Mouse (Mus musculus): ENCODE measurements around the gene Rnf212. TPM values are rescaled to one million over a fixed set of nuclear protein-coding genes. Genes with fewer than 3 reads are reported as not detected.

Gene Rnf212
- total and polyA plus RNA-seq, 3 experiments: not detected

DNA sequence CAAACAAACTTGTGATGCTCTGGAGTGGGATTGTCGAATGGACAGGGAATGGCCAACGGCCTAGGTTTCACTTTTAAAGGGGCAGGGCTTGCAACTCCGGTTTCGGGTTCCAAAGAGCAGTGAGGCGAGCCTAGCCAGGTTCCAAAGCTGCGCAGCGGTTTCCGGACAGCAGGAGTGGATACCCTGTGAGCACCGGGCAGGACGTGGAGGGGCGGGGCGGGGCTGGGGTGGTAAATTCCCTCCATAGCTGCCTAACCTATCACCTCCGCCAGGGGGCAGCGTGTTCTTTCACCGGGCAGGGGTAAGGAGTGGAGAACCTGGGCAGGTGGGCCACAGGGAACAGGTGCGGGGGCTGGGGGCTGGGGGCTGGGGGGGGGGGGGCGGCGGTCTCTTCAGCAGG, 82.5 kb downstream of the Rnf212 start, which contains the start of gene Fgfrl1:
Gene Fgfrl1 (plus strand): TSS at position 112 of the 400 bp plus-strand sequence.
- WGBS: 2% methylated on average over 18 of the region's 18 CpGs
- Histone ChIP-seq H3K79me2 (replicated peaks; ENCODE audit: control insufficient read depth, insufficient read depth, low read length) (no peaks in the 10 kb centered on the region), H3K27me3 (ENCODE audit: control insufficient read depth, insufficient read depth, low read length) (no peaks in the 10 kb centered on the region), H3K36me3 (ENCODE audit: control insufficient read depth, insufficient read depth, low read length) (no peaks in the 10 kb centered on the region), H3K9ac (ENCODE audit: low read depth, low read length) (0 out of 2 replicates have a peak within 1 kb of the TSS, but pooled peaks have one; percentile 23), H3K4me1 (ENCODE audit: control insufficient read depth, insufficient read depth, low read length) (peaks cover 5% of the 10 kb centered on the region), H3K27ac (no peak within 1 kb of the TSS), H3K4me3 (peak within 1 kb of the TSS; percentile 51)
- intact Hi-C loops (cut with DNase I): loop anchor here (1.0 to 2.0 kb wide), 3 partner anchors 15 to 63 kb away; partner anchors contain the start of genes Gak and Tmem175
- no peak for TF ChIP-seq POLR2A (IDR thresholded peaks at IDR 0.05; ENCODE audit: insufficient read depth, low read depth, low read length)
- peak; percentile 62 for TF ChIP-seq CTCF (IDR thresholded peaks at IDR 0.05)
- peak; percentile 69 to 77 for DNase-seq

- no peak overlapping the region for H3K27ac ChIP-seq
- 70% methylated on average over 4 of the region's 4 CpGs for WGBS
- H3K36me3 ChIP-seq (ENCODE audit: control insufficient read depth, insufficient read depth, low read length): no peaks in the 10 kb centered on the region
- no peaks in the 10 kb centered on the region for H3K27me3 ChIP-seq (ENCODE audit: control insufficient read depth, insufficient read depth, low read length)
- intact Hi-C loops (cut with DNase I): no loop called here
- H3K9ac ChIP-seq (ENCODE audit: low read depth, low read length): no peak overlapping the region
- peak; percentile 49 for TF ChIP-seq CTCF (IDR thresholded peaks at IDR 0.05)
- TF ChIP-seq POLR2A (IDR thresholded peaks at IDR 0.05; ENCODE audit: insufficient read depth, low read depth, low read length): no peak
- no peak for TF ChIP-seq EP300 (IDR thresholded peaks at IDR 0.05; ENCODE audit: insufficient read depth, low read depth, low read length)
- H3K79me2 ChIP-seq (replicated peaks; ENCODE audit: control insufficient read depth, insufficient read depth, low read length): no peaks in the 10 kb centered on the region
- peaks cover 5% of the 10 kb centered on the region for H3K4me1 ChIP-seq (ENCODE audit: control insufficient read depth, insufficient read depth, low read length)
- H3K4me3 ChIP-seq: no peak overlapping the region
- DNase-seq: no peak
These were observed 83.6 kb downstream of the Rnf212 start for GRCm38 (mm10) chr5:108691152-108691551.

GRCm38 (mm10) chr5:108689091-108689490, 85.7 kb downstream of the Rnf212 start:
- H3K79me2 ChIP-seq (replicated peaks; ENCODE audit: control insufficient read depth, insufficient read depth, low read length): no peaks in the 10 kb centered on the region
- no peak overlapping the region for H3K9ac ChIP-seq (ENCODE audit: low read depth, low read length)
- H3K27ac ChIP-seq: no peak overlapping the region
- H3K4me3 ChIP-seq: no peak overlapping the region
- no peak for DNase-seq
- H3K27me3 ChIP-seq (ENCODE audit: control insufficient read depth, insufficient read depth, low read length): no peaks in the 10 kb centered on the region
- intact Hi-C loops (cut with DNase I): no loop called here
- no peaks in the 10 kb centered on the region for H3K36me3 ChIP-seq (ENCODE audit: control insufficient read depth, insufficient read depth, low read length)
- no peak for TF ChIP-seq EP300 (IDR thresholded peaks at IDR 0.05; ENCODE audit: insufficient read depth, low read depth, low read length)
- TF ChIP-seq POLR2A (IDR thresholded peaks at IDR 0.05; ENCODE audit: insufficient read depth, low read depth, low read length): no peak
- TF ChIP-seq CTCF (IDR thresholded peaks at IDR 0.05): no peak
- WGBS: 75% methylated on average over 5 of the region's 5 CpGs
- peaks cover 5% of the 10 kb centered on the region for H3K4me1 ChIP-seq (ENCODE audit: control insufficient read depth, insufficient read depth, low read length)

DNA sequence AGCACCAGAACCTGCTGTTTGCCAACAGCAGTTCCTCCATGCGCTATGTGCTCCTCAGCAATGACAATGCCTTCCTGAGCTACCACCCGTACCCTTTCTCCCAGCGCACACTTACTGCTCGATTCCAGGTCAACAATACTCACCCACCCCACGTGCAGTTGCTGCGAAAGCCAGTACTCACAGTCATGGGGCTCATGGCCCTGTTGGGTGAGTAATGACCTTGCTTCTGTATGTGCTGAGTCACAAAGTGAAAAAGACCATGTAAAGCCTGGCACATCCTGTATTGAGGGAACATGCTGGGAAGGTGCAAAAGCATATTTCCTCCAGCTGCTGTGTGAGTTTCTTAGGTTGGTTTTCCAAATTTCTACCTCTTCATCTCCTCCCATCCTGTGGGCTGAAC, 93.9 kb downstream of the Rnf212 start:
- no peak overlapping the region for H3K27ac ChIP-seq
- no peaks in the 10 kb centered on the region for H3K79me2 ChIP-seq (replicated peaks; ENCODE audit: control insufficient read depth, insufficient read depth, low read length)
- intact Hi-C loops (cut with DNase I): no loop called here
- no peak overlapping the region for H3K9ac ChIP-seq (ENCODE audit: low read depth, low read length)
- no peak overlapping the region for H3K4me3 ChIP-seq
- DNase-seq: no peak
- TF ChIP-seq POLR2A (IDR thresholded peaks at IDR 0.05; ENCODE audit: insufficient read depth, low read depth, low read length) (no peak), CTCF (IDR thresholded peaks at IDR 0.05) (no peak), EP300 (IDR thresholded peaks at IDR 0.05; ENCODE audit: insufficient read depth, low read depth, low read length) (no peak)
- no peaks in the 10 kb centered on the region for H3K36me3 ChIP-seq (ENCODE audit: control insufficient read depth, insufficient read depth, low read length)
- peaks cover 2% of the 10 kb centered on the region; the same call in 1 of the 2 replicates for H3K4me1 ChIP-seq (ENCODE audit: control insufficient read depth, insufficient read depth, low read length)
- WGBS: 93% methylated on average over 6 of the region's 6 CpGs
- H3K27me3 ChIP-seq (ENCODE audit: control insufficient read depth, insufficient read depth, low read length): no peaks in the 10 kb centered on the region

DNA sequence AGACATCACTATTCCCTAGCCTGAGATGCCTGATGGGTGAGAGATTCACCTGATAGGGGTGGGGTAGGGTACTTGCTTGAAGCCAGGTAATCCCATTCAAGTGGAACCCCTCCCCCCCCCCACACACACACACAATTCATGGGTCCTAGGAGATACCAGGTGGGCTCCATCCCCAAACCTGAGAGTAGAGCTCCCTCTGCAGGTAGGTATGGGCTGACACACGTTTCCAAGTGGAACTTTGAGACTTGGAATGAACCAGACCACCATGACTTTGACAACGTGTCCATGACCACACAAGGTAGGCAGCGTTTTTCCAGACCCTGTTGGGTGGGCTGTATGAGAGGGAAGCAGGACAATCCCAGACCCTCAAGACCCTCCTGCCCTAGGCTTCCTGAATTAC, 94.9 kb downstream of the Rnf212 start:
- Histone ChIP-seq H3K79me2 (replicated peaks; ENCODE audit: control insufficient read depth, insufficient read depth, low read length) (no peaks in the 10 kb centered on the region), H3K27me3 (ENCODE audit: control insufficient read depth, insufficient read depth, low read length) (no peaks in the 10 kb centered on the region), H3K27ac (no peak overlapping the region), H3K9ac (ENCODE audit: low read depth, low read length) (no peak overlapping the region), H3K36me3 (ENCODE audit: control insufficient read depth, insufficient read depth, low read length) (no peaks in the 10 kb centered on the region), H3K4me1 (ENCODE audit: control insufficient read depth, insufficient read depth, low read length) (peaks cover 2% of the 10 kb centered on the region; the same call in 1 of the 2 replicates), H3K4me3 (no peak overlapping the region)
- DNase-seq: no peak
- TF ChIP-seq EP300 (IDR thresholded peaks at IDR 0.05; ENCODE audit: insufficient read depth, low read depth, low read length) (no peak), CTCF (IDR thresholded peaks at IDR 0.05) (peak; percentile 51)
- 54% methylated on average over 3 of the region's 3 CpGs for WGBS
- intact Hi-C loops (cut with DNase I): no loop called here

Other genes starting within 250 kb of the Rnf212 start
- gene Cplx1, start 225.0 kb downstream of the Rnf212 start, total RNA-seq (2021): under 1 TPM in 1 of 2 experiments, not detected in 1; 0.36 TPM
- 0.45 and 0.88 TPM in 2 replicates for gene Cplx1, start 225.0 kb downstream of the Rnf212 start, polyA plus RNA-seq (2012; rRNA removed)
- gene Gak, start 145.2 kb downstream of the Rnf212 start, total RNA-seq (2021): 10 to 100 TPM; 19.6 to 20.4 TPM
- 23.3 and 28.3 TPM in 2 replicates for gene Gak, start 145.2 kb downstream of the Rnf212 start, polyA plus RNA-seq (2012; rRNA removed)
- gene Tmem175, start 145.2 kb downstream of the Rnf212 start, total RNA-seq (2021): 1 to 10 TPM; 8.3 to 9.6 TPM
- gene Tmem175, start 145.2 kb downstream of the Rnf212 start, polyA plus RNA-seq (2012; rRNA removed): 26.1 and 36.0 TPM in 2 replicates
- 10 to 100 TPM; 21.7 to 23.2 TPM for gene Idua, start 114.7 kb downstream of the Rnf212 start, total RNA-seq (2021)
- gene Idua, start 114.7 kb downstream of the Rnf212 start, polyA plus RNA-seq (2012; rRNA removed): 30.4 and 33.3 TPM in 2 replicates
- gene Dgkq, start 105.3 kb downstream of the Rnf212 start, total RNA-seq (2021): 1 to 10 TPM; 5.0 to 6.6 TPM
- 9.2 and 15.6 TPM in 2 replicates for gene Dgkq, start 105.3 kb downstream of the Rnf212 start, polyA plus RNA-seq (2012; rRNA removed)
- not detected for gene Slc26a1, start 99.4 kb downstream of the Rnf212 start, total RNA-seq (2021)
- gene Slc26a1, start 99.4 kb downstream of the Rnf212 start, polyA plus RNA-seq (2012; rRNA removed): 0.06 and 0.12 TPM in 2 replicates
- gene Fgfrl1, start 82.6 kb downstream of the Rnf212 start, total RNA-seq (2021): 10 to 100 TPM; 17.6 to 21.6 TPM
- gene Fgfrl1, start 82.6 kb downstream of the Rnf212 start, polyA plus RNA-seq (2012; rRNA removed): 33.5 and 36.5 TPM in 2 replicates
- gene Tmed11, start 20.4 kb upstream of the Rnf212 start, total RNA-seq (2021): not detected
- gene Tmed11, start 20.4 kb upstream of the Rnf212 start, polyA plus RNA-seq (2012; rRNA removed): not detected in 2 replicates
- not detected for gene Vmn2r8, start 33.9 kb upstream of the Rnf212 start, total RNA-seq (2021)
- gene Vmn2r8, start 33.9 kb upstream of the Rnf212 start, polyA plus RNA-seq (2012; rRNA removed): not detected in 2 replicates
- gene Vmn2r9, start 77.6 kb upstream of the Rnf212 start, total RNA-seq (2021): not detected
- not detected in 2 replicates for gene Vmn2r9, start 77.6 kb upstream of the Rnf212 start, polyA plus RNA-seq (2012; rRNA removed)
- not detected for gene Vmn2r10, start 231.5 kb upstream of the Rnf212 start, total RNA-seq (2021)
- not detected in 2 replicates for gene Vmn2r10, start 231.5 kb upstream of the Rnf212 start, polyA plus RNA-seq (2012; rRNA removed)